Mouse (Mus musculus): ENCODE results near the gene Gm5114. TPM values are rescaled to one million over a fixed set of nuclear protein-coding genes. Genes with fewer than 3 reads are reported as not detected.

Gm5114 gene
- not detected for total RNA-seq (2023)

GRCm38 (mm10) chr7:39413060-39413459 is at the start of gene Gm5114:
Gene Gm5114, minus strand, starts transcription at chr7:39413160.

Other genes with a start within 250 kb of the Gm5114 start
- gene Zfp619, start 104.6 kb upstream of the Gm5114 start, total RNA-seq (2023): 1 to 10 TPM; 1.8 to 2.5 TPM

All from neutrophil, adult 83 days (primary cell).